Mouse (Mus musculus) lung, postnatal 4 days (tissue): Measurements from ENCODE around the gene Zfp820.
"Not testable (repeated sequence)": the region's sequence is repeated elsewhere in the genome, so short reads cannot be mapped to it uniquely, and the experiment has no call there.

ENCODE experiments used
- DNase-seq, 2 experiments: peaks; one replicate each; pipeline ENCODE4 v3.0.0; 2021

Zfp820 gene

DNA sequence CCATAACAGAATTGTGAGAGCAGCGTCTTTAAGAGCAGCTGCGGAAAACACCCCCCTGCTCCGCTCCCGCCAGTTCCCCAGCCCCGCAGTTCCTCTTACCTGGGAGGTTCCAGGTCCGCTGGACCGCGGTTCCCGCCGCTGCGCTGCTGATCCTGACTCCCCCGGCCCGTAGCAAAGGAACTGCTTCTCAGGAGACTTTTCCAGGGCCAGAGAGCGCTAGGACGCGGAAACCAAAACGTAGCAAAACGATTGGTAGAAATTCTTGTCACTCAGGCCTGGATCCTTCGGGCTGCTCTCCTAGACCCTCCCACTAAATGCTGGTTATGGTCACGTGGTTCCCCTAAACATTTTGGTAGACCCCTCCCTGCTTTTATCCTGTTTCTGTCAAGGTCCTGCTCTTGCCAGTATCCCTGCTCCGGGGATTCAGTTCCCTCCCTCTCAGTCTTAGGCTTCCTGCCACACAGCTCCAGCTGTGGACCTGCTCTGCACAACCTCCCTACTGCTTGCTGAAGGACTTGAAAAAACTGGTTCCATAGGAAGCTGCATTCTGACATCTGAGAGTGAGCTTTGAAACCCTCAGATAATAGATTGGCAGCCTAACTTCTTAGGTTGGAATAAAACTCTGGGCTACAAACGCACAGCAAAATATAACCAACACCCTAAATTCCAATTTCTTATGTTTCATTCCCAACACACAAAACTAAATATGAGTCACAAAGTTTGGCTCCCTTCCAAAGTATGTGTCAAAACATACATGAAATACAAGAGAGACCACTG lies at the start of gene Zfp820:
Zfp820 (minus strand) TSS at position 228 of the 777 bp plus-strand sequence.
- peak; percentile 75 to 76 for DNase-seq

DNA sequence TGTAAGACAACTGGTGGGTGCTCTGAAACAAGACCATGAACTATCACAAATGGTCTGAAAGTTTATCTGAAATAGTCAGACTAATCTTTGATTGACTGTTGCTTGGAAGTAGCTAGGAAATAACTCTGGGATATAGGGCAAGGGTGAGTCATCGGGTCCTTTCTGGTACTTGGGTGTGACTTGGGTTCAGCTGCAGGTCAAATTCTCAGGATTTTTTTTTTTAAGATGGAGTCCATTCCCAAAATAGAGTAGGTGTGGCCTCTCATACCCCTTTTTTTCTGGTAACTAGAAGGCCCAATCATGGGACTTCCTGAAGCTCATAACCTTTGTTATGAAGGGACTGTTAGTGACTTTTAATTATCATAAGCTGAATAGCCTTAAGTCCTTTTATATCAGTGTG lies 25.7 kb upstream of the Zfp820 start:
- no peak for DNase-seq

DNA sequence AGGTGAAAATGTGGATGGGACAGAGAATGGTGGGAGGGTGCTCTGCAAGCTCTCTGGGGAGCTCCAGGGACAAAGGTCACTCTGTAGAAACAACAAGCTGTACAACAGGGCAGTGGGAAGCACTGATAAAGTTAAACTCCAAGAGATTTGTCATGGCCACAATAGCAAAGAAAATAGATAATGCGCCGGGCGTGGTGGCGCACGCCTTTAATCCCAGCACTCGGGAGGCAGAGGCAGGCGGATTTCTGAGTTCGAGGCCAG lies 680 bp upstream of the Zfp820 start:
- not testable (repeated sequence) for DNase-seq

DNA sequence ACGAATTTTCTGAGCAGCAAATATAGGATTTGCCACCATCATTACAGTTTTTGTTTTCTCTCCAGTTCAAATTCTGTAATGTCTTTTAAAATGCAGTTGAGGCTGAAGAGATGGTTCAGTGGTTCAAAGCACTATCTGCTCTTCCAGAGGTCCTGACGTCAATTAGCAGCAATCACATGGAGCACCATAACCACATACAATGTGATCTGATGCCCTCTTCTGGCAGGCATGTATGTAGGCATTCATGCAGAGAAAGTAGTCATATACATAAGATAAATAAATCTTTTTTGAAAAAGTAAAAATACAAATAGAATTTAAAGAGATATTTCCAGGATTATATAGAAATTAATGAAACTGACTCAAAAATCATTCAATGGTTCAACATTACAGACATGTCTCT lies 7.1 kb downstream of the Zfp820 start:
- no peak for DNase-seq

DNA sequence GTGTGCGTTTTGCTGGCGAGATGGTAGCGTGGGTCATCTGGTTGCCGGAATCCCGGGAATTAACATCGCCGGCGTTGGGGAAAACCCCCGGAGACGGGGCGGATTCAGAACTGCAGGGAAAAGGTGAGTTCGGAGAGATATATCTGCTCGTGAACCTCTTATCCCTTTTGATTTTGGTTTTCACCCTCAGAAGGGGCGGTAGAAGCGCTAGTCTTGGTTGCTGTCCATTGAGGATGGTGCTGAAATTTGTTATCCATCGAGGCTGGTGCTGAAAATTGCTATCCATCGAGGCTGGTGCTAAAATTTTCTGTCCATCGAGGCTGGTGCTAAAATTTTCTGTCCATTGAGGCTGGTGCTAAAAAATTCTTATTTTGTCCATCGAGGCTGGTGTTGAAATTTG lies 44.2 kb downstream of the Zfp820 start:
- DNase-seq, result not testable (repeated sequence)

DNA sequence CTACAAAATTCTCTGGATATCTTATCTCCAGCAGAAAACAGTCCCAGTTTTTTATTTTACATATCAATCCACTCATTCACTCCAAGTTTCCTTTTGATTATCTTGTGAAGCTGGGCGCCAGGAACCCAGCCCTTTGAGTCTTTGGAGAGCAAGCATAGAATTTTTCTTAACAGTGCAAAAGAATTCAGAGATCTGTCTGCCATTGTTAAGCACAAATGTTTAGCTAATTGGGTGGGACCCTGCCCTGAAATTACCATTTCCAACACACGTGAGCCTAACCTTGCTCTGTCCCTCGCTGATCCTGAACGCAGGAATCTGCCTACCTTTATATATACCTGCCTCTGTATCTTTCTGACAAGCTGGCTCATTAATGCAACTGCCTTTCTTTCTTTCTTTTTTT lies 53.3 kb downstream of the Zfp820 start:
- no peak for DNase-seq

DNA sequence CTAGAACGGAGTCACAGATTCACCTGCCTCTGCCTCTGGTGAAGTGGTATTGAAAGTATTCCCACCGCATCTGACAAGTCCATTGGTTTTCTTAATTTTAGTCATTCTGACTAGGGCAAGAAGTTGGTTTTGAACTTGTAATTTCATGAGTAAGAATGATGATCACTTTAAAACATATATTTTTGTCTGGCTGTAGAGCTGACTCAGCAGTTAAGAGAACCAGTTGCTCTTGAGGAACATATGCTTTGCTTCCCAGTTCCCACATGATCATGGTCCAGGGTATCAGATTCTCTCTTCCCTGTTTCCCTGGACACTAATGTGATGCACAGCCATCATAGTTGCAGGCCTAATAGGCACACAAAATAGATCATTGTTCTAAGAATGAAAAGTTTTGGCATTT lies 75.2 kb downstream of the Zfp820 start:
- no peak for DNase-seq
